Mouse (Mus musculus): ENCODE measurements at regions not wholly inside any gene's neighbourhood (a gene's known extent, or its start where the extent isn't known, plus 50 kb on each side); places are given as distances from the start of the nearest gene placed in this dataset.

DNA sequence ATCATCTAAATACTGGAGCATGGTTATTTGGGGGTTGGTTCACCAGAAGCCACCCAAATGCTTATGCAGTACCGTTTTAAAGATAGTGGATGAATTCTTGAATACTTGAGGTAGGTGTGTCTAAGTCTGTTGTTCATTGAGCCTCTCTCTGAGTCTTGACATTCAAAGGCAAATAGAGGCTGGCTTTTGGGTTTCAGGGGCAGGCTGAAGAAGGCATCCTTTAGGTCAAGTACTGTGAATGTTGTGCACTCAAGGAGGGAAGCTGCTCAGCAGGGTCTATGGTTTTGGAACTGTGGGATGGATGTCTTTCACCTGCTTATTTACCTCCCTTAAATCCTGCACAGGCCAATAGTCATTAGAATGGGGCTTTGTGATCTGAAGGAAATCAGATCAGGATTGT lies 1089.6 kb downstream of the 9330182O14Rik start:
- no peak for TF ChIP-seq CTCF (IDR thresholded peaks at IDR 0.05; ENCODE audit: low read depth)
- no peak for TF ChIP-seq EP300 (IDR thresholded peaks at IDR 0.05; ENCODE audit: low read depth)

Measured in liver, embryonic 14.5 days (tissue).